Mouse (Mus musculus) CH12.LX (cell line): ENCODE data around the gene E130114P18Rik.

Source experiments
- CTCF ChIP-seq, 2 experiments: IDR thresholded peaks in 1 of 2; conservative IDR thresholded peaks in 1 of 2; 2 replicates each; pipeline ENCODE4 v1.5.1; 2011 to 2012; ENCODE audit warnings: low read depth in 2 of 2, low read length in 2 of 2, improper control_type of control experiment in 1 of 2, inconsistent platforms in 1 of 2, mild to moderate bottlenecking in 1 of 2, moderate library complexity in 1 of 2
- ELF1 ChIP-seq: IDR thresholded peaks from 2 replicates; pipeline ENCODE4 v1.6.1; 2014; ENCODE audit warnings: low read depth, mild to moderate bottlenecking, inconsistent platforms, low read length, improper control_type of control experiment
- EP300 ChIP-seq: IDR thresholded peaks from 2 replicates; pipeline ENCODE4 v1.6.1; 2011; ENCODE audit warnings: low read length, improper control_type of control experiment
- JUND ChIP-seq: conservative IDR thresholded peaks from 2 replicates; pipeline ENCODE4 v1.6.1; 2011; ENCODE audit warnings: low read depth, low read length, improper control_type of control experiment
- MAX ChIP-seq: IDR thresholded peaks from 2 replicates; pipeline ENCODE4 v1.6.1; 2011; ENCODE audit warnings: low read length, improper control_type of control experiment
- MEF2A ChIP-seq: IDR thresholded peaks from 2 replicates; pipeline ENCODE4 v1.6.1; 2014; ENCODE audit warnings: low read depth, mild to moderate bottlenecking, inconsistent platforms, low read length, improper control_type of control experiment, borderline replicate concordance
- MXI1 ChIP-seq: IDR thresholded peaks from 2 replicates; pipeline ENCODE4 v1.6.1; 2011; ENCODE audit warnings: mild to moderate bottlenecking, low read depth, low read length, improper control_type of control experiment
- NELFE ChIP-seq: IDR thresholded peaks from 2 replicates; pipeline ENCODE4 v1.6.1; 2011; ENCODE audit warnings: low read depth, low read length, improper control_type of control experiment
- NRF1 ChIP-seq: IDR thresholded peaks from 2 replicates; pipeline ENCODE4 v1.6.1; 2014; ENCODE audit warnings: low read depth, mild to moderate bottlenecking, inconsistent platforms, low read length, improper control_type of control experiment, moderate library complexity
- POLR2A ChIP-seq: IDR thresholded peaks from 2 replicates; pipeline ENCODE4 v1.6.1; 2011; ENCODE audit warnings: low read depth, mild to moderate bottlenecking, improper control_type of control experiment, low read length
- RCOR1 ChIP-seq: conservative IDR thresholded peaks from 2 replicates; pipeline ENCODE4 v1.6.1; 2012; ENCODE audit warnings: low read depth, mild to moderate bottlenecking, inconsistent platforms, low read length, improper control_type of control experiment
- TCF12 ChIP-seq: IDR thresholded peaks from 2 replicates; pipeline ENCODE4 v1.6.1; 2014; ENCODE audit warnings: low read depth, mild to moderate bottlenecking, inconsistent platforms, low read length, improper control_type of control experiment
- USF1 ChIP-seq: IDR thresholded peaks from 2 replicates; pipeline ENCODE4 v1.6.1; 2014; ENCODE audit warnings: low read depth, mild to moderate bottlenecking, inconsistent platforms, low read length, improper control_type of control experiment
- ZKSCAN1 ChIP-seq: IDR thresholded peaks from 2 replicates; pipeline ENCODE4 v1.6.1; 2012; ENCODE audit warnings: low read depth, inconsistent platforms, low read length, improper control_type of control experiment, borderline replicate concordance

GRCm38 (mm10) chr4:97620409-97620808 is 157.5 kb downstream of the E130114P18Rik start:
- TF ChIP-seq ELF1 (no peak), MEF2A (no peak), USF1 (no peak), CTCF (conservative IDR thresholded peaks at IDR 0.05 in 1 of 2, IDR thresholded peaks at IDR 0.05 in 1 of 2; ENCODE audit: low read depth in 2 of 2, low read length in 2 of 2) (no peak), MXI1 (no peak), POLR2A (no peak), MAX (no peak), TCF12 (no peak), RCOR1 (no peak), JUND (no peak), ZKSCAN1 (no peak), EP300 (no peak), NELFE (no peak), NRF1 (no peak)
